Mouse (Mus musculus) spleen, adult 2 months (tissue): ENCODE data around the gene Astn2.

Experiments used
- CTCF ChIP-seq: fragments of 200-500 bp; IDR thresholded peaks from 2 replicates; pipeline ENCODE4 v1.5.1; 2011; ENCODE audit warnings: mild to moderate bottlenecking, inconsistent platforms; ENCODE audit not compliant: insufficient read depth, insufficient read length, insufficient replicate concordance; ENCODE audit errors: extremely low read depth
- POLR2A ChIP-seq: fragments of 200-500 bp; IDR thresholded peaks from 2 replicates; pipeline ENCODE4 v1.6.1; 2011; ENCODE audit warnings: low read depth, low read length, inconsistent platforms

- TF ChIP-seq CTCF (no peak), POLR2A (no peak)
Observed at GRCm38 (mm10) chr4:65699743-65700361, 704.6 kb downstream of the Astn2 start.
